Mouse (Mus musculus) lung, adult 2 months (tissue): ENCODE data around the gene Ing1. TPM values are rescaled to one million over a fixed set of nuclear protein-coding genes. Genes with fewer than 3 reads are reported as not detected.

Source experiments
- DNase-seq: peaks from one replicate; pipeline ENCODE4 v3.0.0; 2022
- H3K4me1 ChIP-seq: fragments of 200-500 bp; 2 replicates; pipeline ENCODE4 v1.6.1; 2011; ENCODE audit warnings: low read length; ENCODE audit not compliant: control insufficient read depth, insufficient read depth
- H3K4me3 ChIP-seq: fragments of 200-500 bp; replicated peaks from 2 replicates; pipeline ENCODE3; 2011; ENCODE audit warnings: low read depth, mild to moderate bottlenecking, control low read depth, low read length; ENCODE audit errors: extremely low read depth
- CTCF ChIP-seq: fragments of 200-500 bp; IDR thresholded peaks from 2 replicates; pipeline ENCODE4 v1.5.1; 2011; ENCODE audit warnings: mild to moderate bottlenecking, low read length, control low read depth; ENCODE audit not compliant: insufficient read depth
- POLR2A ChIP-seq: fragments of 200-500 bp; IDR thresholded peaks from 2 replicates; pipeline ENCODE4 v1.6.1; 2011; ENCODE audit warnings: low read depth, mild to moderate bottlenecking, control low read depth, low read length, borderline replicate concordance; ENCODE audit errors: extremely low read depth
- WGBS: fragments of 180-500 bp; shearing (Covaris S2); methylation state at CpG from one replicate; pipeline ENCODE4 v1.1.7; 2018; 5-methylcytosine and 5-hydroxymethylcytosine counted together
- polyA plus RNA-seq: library from polyadenylated mRNA; depleted of rRNA; stranded (reverse); fragments of >200 nt; gene quantifications from 2 replicates; pipeline ENCODE4 v1.2.3, GENCODE M21; 2012

Ing1 gene
- polyA plus RNA-seq, 1 experiment, result 21.5 TPM

DNA sequence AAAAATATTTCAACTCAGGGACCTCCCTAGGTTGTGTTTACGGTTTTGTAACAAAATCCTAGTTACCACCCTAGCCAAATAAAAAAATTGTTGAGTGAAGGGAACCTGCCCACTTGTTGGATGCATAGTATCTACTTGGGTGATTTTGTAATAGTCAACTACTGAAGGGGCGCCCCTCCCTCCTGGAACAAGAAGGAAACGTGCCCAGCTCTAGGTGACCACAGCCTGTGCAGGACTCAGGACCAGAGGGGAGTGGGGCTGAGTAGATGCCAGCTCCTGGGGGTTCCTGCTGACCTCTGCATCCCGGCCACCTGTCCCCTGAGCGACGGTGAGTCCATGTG is 37.3 kb upstream of the Ing1 start:
- peak; percentile 45 for DNase-seq
- Histone ChIP-seq H3K4me3 (no peak overlapping the region), H3K4me1 (peaks cover 9% of the 10 kb centered on the region; the same call in 1 of the 2 replicates)
- 63% methylated on average over 6 of the region's 6 CpGs for WGBS
- TF ChIP-seq POLR2A (no peak), CTCF (no peak)

DNA sequence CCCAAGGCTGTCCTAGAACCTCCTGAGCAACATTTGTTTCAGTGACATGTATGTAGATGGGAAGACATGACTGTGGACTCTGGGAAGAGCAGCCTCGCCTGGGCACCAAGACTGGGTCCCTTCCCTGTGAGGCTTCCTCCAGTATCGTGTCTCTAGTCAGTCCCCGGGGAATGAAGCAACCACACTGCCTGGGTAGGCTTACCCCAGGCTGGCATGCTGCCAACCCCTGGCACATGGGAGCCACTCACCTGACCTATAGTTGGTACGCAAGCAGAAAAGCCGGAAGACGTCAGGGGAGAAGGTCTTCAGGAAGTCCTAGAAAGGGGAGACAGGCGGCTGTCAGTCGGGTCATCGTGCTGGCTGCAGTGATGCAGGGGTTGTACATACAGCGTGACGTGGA is 36.7 kb upstream of the Ing1 start:
- WGBS, result 65% methylated on average over 11 of the region's 11 CpGs
- TF ChIP-seq CTCF (no peak), POLR2A (0 out of 2 replicates have a peak, but pooled peaks have one; percentile 24)
- peak; percentile 47 for DNase-seq
- H3K4me1 ChIP-seq, result peaks cover 9% of the 10 kb centered on the region; the same call in 1 of the 2 replicates
- H3K4me3 ChIP-seq, result no peak overlapping the region

DNA sequence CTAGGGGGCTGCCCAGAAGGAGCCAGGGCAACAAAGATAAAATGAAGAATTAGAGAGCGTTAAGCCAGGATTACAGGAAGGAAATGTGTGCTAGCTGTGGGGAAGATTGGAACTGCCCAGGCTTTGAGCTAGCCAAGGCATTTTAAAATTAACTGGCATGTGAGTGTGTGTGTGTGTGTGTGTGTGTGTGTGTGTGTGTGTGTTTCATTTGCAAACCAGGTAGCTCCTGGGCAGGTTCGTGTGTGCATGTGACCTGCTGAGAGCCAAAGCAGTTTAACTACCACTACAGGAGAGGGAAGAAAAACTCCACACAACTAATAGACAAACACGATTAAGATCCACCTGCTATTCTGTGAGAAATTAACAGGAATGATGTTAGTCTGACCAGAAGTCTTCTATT is 32.0 kb upstream of the Ing1 start:
- Histone ChIP-seq H3K4me3 (no peak overlapping the region), H3K4me1 (peaks cover 4% of the 10 kb centered on the region; the same call in 1 of the 2 replicates)
- 58% methylated on average over 3 of the region's 3 CpGs for WGBS
- TF ChIP-seq CTCF (no peak), POLR2A (no peak)
- DNase-seq, result no peak

DNA sequence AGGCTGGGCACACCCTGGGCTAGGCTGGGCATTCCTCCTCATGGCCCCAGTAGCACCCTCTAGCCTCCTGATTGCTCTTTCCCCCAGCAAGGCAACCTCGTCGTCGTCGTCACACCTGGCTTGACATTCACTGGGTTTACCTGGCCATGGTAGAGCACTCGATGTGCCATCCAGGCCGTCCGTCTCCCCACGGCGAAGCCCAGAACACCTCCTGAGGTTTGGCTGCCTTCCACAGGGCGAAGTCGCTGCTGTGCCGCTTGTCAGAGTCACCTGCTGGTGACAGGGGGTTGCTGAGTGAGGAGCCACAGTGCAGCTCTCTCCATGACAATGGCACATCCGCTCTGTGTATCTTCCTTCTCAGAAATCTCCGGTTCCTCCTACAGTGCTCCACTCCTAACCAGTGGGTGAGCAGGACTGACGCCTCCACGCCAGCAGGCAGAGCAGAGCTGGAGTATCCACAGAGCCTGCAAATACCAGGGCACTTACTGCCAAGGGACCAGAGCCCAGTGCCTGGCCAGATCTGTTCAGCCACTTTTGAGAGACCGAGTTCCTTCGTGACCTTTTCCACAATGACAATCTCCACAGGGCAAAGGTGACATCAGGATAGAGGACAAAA is 25.1 kb upstream of the Ing1 start:
- Histone ChIP-seq H3K4me3 (no peak overlapping the region), H3K4me1 (no peaks in the 10 kb centered on the region)
- TF ChIP-seq CTCF (no peak), POLR2A (no peak)
- WGBS, result 85% methylated on average over 18 of the region's 18 CpGs
- no peak for DNase-seq

DNA sequence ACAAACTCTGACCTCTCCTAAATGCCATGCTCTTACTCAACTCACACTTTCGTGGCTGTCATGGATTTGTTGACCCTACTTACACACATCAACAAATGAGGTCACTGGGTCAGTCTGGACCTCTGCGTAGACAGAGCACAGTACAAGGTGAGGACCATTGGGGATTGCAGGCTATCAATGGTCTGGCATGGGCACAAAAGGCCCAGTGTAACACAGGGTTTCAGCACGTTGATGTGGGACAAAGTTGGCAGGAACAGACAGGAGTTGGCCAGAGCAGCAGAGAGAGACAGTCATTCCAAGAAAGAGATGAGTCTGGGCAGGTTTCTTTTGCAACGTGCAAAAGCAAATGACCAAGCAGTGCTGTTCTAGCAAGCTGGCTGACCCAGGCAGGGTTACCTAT is 24.5 kb upstream of the Ing1 start:
- 56% methylated on average over 4 of the region's 4 CpGs for WGBS
- no peak for DNase-seq
- TF ChIP-seq CTCF (no peak), POLR2A (no peak)
- no peak overlapping the region for H3K4me3 ChIP-seq
- H3K4me1 ChIP-seq, result no peaks in the 10 kb centered on the region

DNA sequence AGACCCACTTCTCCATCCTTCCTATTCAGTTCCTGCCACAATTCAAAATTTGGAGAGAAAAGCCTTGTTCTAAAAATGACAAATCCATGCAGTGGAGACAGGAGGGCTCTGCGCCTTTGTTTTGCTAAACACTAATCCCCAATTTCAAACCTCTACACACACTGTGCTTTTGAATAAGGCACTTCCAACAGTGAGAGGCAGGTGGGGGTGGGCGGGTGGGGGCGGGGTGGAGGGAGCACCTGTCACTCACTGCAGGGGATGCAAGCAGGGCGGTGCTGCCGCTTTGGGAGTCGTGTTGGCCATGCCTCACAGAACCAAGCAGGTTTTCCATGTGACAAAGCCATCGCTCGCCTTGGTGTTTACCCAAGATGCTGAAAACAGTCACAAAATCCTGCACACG is 20.9 kb upstream of the Ing1 start:
- 68% methylated on average over 9 of the region's 9 CpGs for WGBS

DNA sequence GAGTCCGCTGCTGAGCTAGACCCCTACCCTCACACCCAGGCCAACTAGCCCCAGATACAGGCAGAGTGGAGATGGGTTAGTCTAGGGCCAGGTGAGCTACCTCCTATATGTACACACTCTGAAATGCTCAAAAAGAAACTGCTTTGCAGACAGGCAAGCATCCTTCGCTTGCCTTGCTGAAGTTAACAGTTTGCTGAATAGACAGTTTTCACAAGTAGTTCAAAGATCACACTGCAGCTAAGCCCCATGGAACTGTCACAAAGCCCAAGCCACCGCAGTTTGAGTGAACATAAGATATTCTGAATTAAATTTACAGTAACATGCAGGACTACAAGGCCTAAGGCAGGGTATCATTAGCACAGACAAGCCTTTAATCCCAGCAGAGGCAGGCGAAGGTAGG is 16.3 kb upstream of the Ing1 start:
- TF ChIP-seq POLR2A, result no peak
- no peak for TF ChIP-seq CTCF
- WGBS, result 95% methylated on average over 4 of the region's 4 CpGs
- no peak overlapping the region for H3K4me3 ChIP-seq
- H3K4me1 ChIP-seq, result no peaks in the 10 kb centered on the region; the same call in 1 of the 2 replicates
- DNase-seq, result no peak

More for the DNA sequence above, 20.9 kb upstream of the Ing1 start:
- DNase-seq, result no peak
- Histone ChIP-seq H3K4me3 (no peak overlapping the region), H3K4me1 (no peaks in the 10 kb centered on the region)
- TF ChIP-seq POLR2A (no peak), CTCF (no peak)

DNA sequence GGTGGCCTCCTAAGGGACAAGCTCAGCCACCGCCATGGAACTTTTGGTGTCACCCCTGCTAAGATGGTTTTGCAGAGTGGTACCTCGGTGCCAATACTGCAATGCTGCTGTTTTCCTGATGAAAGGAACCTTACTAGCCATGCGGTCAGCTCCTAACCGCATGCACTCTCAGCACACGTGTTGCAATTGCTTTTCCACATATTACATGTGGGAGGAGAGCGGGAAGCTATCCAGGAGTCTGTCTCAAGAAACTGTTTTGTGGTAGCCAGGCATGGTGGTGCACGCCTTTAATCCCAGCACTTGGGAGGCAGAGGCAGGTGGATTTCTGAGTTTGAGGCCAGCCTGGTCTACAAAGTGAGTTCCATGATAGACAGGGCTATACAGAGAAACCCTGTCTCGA is 15.2 kb upstream of the Ing1 start:
- H3K4me1 ChIP-seq, result no peaks in the 10 kb centered on the region; the same call in 1 of the 2 replicates
- WGBS, result 95% methylated on average over 8 of the region's 8 CpGs
- DNase-seq, result no peak
- no peak overlapping the region for H3K4me3 ChIP-seq
- no peak for TF ChIP-seq POLR2A
- no peak for TF ChIP-seq CTCF

DNA sequence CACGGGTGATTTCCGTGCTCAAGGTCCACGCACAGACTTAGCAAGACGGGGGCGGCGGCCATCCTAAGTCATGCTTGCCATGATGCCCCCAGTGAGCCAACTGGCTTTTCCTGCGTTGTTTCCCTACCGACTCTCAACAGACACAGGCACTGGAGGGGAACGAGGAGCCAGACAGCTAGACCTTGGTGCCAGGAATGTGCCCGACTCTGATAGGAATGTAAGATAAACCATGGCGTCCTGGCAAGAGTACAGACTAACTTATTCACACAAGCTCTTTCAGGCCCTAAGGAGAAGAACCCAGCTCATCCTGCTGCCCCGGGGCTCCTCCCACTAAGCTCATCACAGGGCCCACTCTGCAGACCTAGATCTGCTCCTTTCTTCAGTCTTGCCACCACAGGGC is 13.3 kb upstream of the Ing1 start:
- H3K4me1 ChIP-seq, result no peaks in the 10 kb centered on the region; the same call in 1 of the 2 replicates
- WGBS, result 78% methylated on average over 12 of the region's 12 CpGs
- no peak for DNase-seq
- no peak for TF ChIP-seq CTCF
- TF ChIP-seq POLR2A, result no peak
- no peak overlapping the region for H3K4me3 ChIP-seq

DNA sequence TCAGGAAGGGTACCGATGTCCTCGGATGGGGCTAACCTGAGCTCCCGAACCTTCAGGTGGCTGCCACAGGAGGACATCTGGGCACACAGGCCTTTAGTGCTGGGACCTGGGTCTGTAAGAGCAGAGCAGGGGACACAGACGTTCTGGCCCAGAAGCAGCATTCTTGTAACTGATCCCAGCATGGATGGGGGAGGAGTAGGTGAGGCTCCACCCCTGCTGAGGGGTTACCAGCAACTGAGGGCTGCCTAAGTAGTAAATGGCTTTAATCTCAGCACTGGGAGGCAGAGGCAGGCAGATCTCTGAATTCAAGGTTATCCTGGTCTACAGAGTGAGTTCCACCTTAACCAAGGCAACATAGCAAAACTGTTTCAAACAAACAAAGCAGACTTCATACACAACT is 12.5 kb upstream of the Ing1 start:
- 81% methylated on average over 4 of the region's 4 CpGs for WGBS
- H3K4me3 ChIP-seq, result no peak overlapping the region
- no peak for DNase-seq
- TF ChIP-seq CTCF (no peak), POLR2A (no peak)
- H3K4me1 ChIP-seq, result no peaks in the 10 kb centered on the region; the same call in 1 of the 2 replicates
